Mouse (Mus musculus) E14TG2a.4 (cell line): ENCODE measurements around the gene Mrps34.

ENCODE experiments used
- CTCF ChIP-seq: conservative IDR thresholded peaks from 2 replicates; pipeline ENCODE4 v1.5.1; 2014; ENCODE audit warnings: low read length
- POU5F1 ChIP-seq: IDR thresholded peaks from 2 replicates; pipeline ENCODE4 v1.6.1; 2014; ENCODE audit warnings: low read length, borderline replicate concordance

DNA sequence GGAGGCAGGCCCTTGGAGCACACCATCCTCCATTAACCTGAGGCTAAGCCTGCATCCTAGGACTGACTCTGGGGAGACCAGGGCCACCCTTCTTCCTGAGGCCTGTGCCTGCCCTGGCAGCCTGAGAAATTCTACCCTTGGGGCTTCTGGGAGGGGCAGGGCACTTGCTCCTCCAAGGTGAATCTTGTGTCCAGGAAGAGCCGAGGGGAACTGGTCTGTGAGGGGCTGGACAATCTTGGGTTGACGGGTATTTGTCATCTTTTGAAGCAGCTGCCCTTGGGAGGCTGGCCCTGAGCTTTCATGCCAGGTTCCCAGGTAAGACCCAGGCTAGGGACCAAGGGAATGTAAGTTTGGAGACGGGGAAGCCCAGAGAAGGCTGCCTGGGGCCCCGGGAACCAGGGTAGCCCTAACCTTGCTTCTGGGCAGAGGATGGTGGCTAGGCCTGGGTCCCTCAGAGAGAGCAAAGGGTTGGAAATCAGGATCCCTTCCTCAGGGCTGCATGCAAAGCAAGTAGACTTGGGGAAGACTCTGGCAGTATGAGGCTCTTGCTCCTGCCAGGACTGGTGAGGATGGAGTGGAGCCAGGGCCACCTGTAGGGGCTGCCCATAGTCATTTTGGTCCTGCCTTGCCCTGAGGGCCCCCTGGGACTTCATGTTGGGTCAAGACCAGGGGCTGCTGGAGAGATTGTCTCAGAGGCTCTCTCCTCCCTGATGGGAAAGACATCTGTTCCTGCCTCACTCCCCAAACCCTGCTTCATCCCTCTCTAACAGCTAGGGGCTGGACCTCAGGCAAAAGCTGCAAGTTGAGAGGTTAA is 3.3 kb downstream of the Mrps34 start:
- TF ChIP-seq CTCF = no peak
- TF ChIP-seq POU5F1 = no peak
